Mouse (Mus musculus) liver, embryonic 13.5 days (tissue): ENCODE measurements around the gene Zfp648. TPM values are rescaled to one million over a fixed set of nuclear protein-coding genes. Genes with fewer than 3 reads are reported as not detected.

Experiments used
- ATAC-seq: fragments of 200-750 bp; cut with Nextera tagmentation; 2 replicates; pipeline ENCODE4 v1.8.0; 2017; ENCODE audit warnings: low read depth, mild to moderate bottlenecking, moderate number of reproducible peaks, moderate library complexity
- DNase-seq: peaks from one replicate; pipeline ENCODE4 v3.0.0; 2022
- H3K27ac ChIP-seq: fragments of 300-500 bp; sonication (generic); 2 replicates; pipeline ENCODE4 v1.5.1; 2015; ENCODE audit warnings: moderate library complexity, mild to moderate bottlenecking, inconsistent platforms
- H3K27me3 ChIP-seq: fragments of 300-500 bp; sonication (generic); 2 replicates; pipeline ENCODE4 v1.6.1; 2015; ENCODE audit warnings: mild to moderate bottlenecking, inconsistent platforms
- H3K36me3 ChIP-seq: fragments of 300-500 bp; sonication (generic); 2 replicates; pipeline ENCODE4 v1.6.1; 2015; ENCODE audit warnings: mild to moderate bottlenecking, inconsistent platforms
- H3K4me1 ChIP-seq: fragments of 300-500 bp; sonication (generic); replicated peaks from 2 replicates; pipeline ENCODE4 v1.6.1; 2015; ENCODE audit warnings: inconsistent platforms
- H3K4me2 ChIP-seq: fragments of 300-500 bp; sonication (generic); 2 replicates; pipeline ENCODE4 v1.6.1; 2015; ENCODE audit warnings: inconsistent platforms, mild to moderate bottlenecking, moderate library complexity
- H3K4me3 ChIP-seq: fragments of 300-500 bp; sonication (generic); replicated peaks from 2 replicates; pipeline ENCODE4 v1.5.1; 2015; ENCODE audit warnings: mild to moderate bottlenecking, inconsistent platforms
- H3K9ac ChIP-seq: fragments of 300-500 bp; sonication (generic); 2 replicates; pipeline ENCODE4 v1.6.1; 2015; ENCODE audit warnings: mild to moderate bottlenecking, inconsistent platforms
- H3K9me3 ChIP-seq: fragments of 300-500 bp; sonication (generic); replicated peaks from 2 replicates; pipeline ENCODE4 v1.6.1; 2016; ENCODE audit warnings: inconsistent platforms
- WGBS: fragments of 180-500 bp; shearing (Covaris S2); methylation state at CpG from one replicate; pipeline ENCODE4 v1.1.7; 2015; ENCODE audit not compliant: insufficient replicate concordance; 5-methylcytosine and 5-hydroxymethylcytosine counted together
- polyA plus RNA-seq: library from polyadenylated mRNA; unstranded; fragments of >200 nt; fragmentation: Nextera tagmentation; extraction: Ambion mirVana; gene quantifications from 2 replicates; pipeline ENCODE4 v1.2.1, GENCODE M21; 2015

The Zfp648 gene
- polyA plus RNA-seq = not detected in 2 replicates

DNA sequence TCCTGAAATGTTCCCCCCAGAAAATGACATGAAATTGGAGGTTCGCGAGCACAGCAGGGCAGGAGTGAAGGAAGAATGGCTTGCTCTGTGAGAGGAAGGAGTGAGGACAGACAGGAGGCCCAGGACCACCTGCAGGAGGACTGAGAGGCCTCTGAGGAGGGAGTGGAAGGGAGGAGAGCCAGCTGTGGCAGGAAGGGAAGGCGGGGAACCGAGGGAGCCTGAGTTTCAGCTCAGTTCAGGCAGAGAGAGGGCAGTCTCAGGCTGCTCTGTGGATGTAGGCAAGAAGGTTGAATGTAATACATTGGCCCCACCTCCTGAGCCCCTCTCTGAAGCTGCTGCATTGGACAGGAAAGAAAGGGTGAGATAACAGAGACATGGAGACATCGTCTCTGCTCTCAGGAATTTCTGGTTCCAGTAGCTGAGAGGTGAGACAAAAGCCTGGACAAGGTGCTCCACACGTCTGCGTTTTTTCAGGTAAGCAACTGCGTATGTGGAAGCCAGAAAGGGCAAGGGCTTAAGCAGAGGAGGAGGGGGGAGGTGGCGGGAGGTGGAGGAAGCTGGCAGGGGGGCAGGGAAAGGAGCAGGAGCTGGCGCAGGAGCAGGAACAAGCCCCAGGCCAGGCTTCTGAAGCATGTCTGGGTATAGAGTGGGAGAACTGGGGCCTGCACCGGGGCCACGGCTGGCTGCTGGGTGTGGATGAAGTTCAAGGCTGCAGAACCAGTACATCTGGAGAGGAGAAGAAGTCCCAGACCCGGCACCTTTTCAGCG lies at the start of gene Zfp648:
Zfp648 (plus strand) TSS at position 233 of the 768 bp plus-strand sequence.
- Histone ChIP-seq H3K4me1 (no peaks in the 10 kb centered on the region), H3K27ac (no peak within 1 kb of the TSS), H3K4me3 (no peak within 1 kb of the TSS), H3K36me3 (no peaks in the 10 kb centered on the region), H3K9me3 (no peaks in the 10 kb centered on the region), H3K27me3 (peaks cover 33% of the 10 kb centered on the region), H3K4me2 (no peak within 1 kb of the TSS), H3K9ac (no peak within 1 kb of the TSS)
- WGBS = 33% methylated on average over 14 of the region's 14 CpGs
- no peak for DNase-seq
- ATAC-seq = no peak

DNA sequence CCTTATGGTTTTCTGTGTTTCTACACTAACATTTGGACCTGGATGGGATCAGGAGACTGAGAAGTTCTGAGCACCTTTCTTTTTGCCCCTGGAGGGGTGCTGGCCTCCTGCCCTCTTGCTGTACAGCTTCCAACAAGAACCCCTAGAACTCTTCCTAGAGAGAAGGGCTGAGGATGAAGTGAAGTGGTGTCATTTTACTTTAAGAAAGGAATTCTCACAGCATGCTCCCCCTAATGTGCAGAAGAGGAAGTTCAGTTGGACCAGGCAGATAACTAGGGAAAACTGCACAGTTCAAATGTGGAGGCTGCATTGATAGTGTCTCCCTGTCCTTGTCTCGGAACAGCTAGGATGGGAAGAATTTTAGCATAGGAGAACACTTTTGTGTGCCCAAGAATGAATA lies 48.4 kb upstream of the Zfp648 start:
- WGBS = 45% methylated on average over 1 of the region's 1 CpGs
- Histone ChIP-seq H3K36me3 (no peaks in the 10 kb centered on the region), H3K4me1 (peaks cover 2% of the 10 kb centered on the region; the same call in 1 of the 2 replicates), H3K27me3 (no peaks in the 10 kb centered on the region), H3K4me2 (no peak overlapping the region), H3K9ac (no peak overlapping the region), H3K4me3 (no peak overlapping the region), H3K9me3 (no peaks in the 10 kb centered on the region), H3K27ac (no peak overlapping the region)
- ATAC-seq (no peak), DNase-seq (no peak)

DNA sequence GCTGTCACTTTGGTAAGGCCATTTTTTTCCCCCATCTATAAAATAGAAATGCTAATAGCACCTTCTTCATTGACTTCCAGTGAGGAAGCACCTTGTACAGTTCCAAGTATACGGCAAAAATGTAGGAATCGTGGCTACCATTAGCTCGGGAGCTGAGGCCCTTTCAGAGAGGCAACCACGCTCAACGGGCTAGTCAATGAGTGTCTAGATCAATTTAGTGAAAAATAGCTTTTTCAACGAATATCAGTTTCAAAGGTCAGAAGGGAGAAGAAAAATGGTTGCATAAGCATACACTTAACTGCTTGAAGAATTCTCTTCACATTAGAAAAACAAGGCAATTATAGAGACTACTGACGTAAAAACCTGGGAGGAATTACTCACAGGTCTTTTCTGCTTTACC lies 47.2 kb upstream of the Zfp648 start:
- H3K36me3 ChIP-seq = no peaks in the 10 kb centered on the region
- no peak overlapping the region for H3K9ac ChIP-seq
- H3K4me1 ChIP-seq = peaks cover 2% of the 10 kb centered on the region; the same call in 1 of the 2 replicates
- 70% methylated on average over 7 of the region's 7 CpGs for WGBS
- H3K4me2 ChIP-seq = no peak overlapping the region
- no peak overlapping the region for H3K27ac ChIP-seq
- no peak for DNase-seq
- ATAC-seq = no peak
- no peaks in the 10 kb centered on the region for H3K9me3 ChIP-seq
- H3K4me3 ChIP-seq = no peak overlapping the region
- no peaks in the 10 kb centered on the region for H3K27me3 ChIP-seq

DNA sequence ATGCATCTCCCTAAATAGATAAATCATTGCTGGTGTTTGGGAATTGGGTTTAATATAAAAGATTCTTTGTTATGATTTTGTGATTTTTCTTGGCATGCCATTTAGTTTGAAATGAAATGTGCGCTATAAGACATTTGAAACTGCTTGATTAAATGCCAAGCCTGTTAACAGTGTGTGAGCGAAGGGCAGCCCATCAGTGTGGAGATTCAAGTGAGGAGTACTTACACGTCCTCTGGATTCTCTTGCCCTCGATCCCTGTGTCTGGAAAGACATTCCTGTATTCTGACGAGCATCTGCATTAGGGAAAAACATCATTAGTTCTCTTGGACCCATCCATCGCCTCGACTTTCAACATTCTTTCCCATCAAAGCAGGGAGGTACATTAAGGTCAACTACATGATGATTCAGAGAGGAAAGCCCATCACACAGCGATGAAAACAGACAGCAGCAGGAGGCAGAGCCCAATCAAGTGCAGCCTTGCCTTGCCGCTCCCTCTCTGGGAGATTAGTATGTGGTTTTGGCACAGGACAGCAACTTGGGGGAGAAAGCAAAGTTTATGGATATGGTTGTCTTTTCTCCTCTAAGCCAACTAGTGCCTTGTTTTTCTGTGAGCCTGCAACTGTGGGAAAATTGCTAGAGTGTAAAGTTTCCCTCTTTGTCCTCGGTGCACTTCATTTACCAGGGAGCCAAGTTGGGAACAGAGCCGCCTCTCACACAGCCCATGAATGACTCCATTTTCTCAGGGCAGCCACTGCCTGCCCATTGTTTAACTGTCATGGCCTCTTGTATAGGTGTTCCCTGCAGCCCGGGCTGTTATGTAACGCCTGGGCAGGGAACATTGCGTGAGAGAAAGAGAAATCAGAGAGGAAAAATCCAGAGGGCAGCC lies 44.6 kb upstream of the Zfp648 start:
- Histone ChIP-seq H3K4me1 (no peaks in the 10 kb centered on the region), H3K27ac (no peak overlapping the region), H3K9me3 (no peaks in the 10 kb centered on the region), H3K9ac (no peak overlapping the region), H3K27me3 (no peaks in the 10 kb centered on the region), H3K4me2 (no peak overlapping the region), H3K4me3 (no peak overlapping the region), H3K36me3 (no peaks in the 10 kb centered on the region)
- 64% methylated on average over 14 of the region's 14 CpGs for WGBS
- DNase-seq (no peak), ATAC-seq (no peak)

DNA sequence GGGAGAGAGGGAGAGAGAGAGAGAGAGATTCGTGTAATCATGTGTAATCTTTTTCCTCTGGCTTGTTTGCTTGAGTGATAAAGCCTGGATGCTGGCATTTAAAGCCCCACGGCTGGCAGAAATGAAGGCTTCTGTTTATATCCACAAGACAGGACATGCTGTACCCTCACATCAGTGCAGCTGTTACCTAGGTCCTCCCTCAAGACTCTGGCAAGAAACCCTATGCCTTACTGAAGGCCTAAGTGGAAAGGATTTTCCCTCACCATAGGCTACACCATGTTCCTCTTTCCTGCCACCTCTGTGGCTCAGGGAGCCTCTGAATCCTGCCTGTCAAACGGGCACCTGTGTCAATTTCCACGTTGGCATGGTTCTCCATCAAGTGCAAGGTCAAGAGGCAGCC lies 43.9 kb upstream of the Zfp648 start:
- ATAC-seq (no peak), DNase-seq (no peak)
- Histone ChIP-seq H3K27me3 (no peaks in the 10 kb centered on the region), H3K9me3 (no peaks in the 10 kb centered on the region), H3K9ac (no peak overlapping the region), H3K4me3 (no peak overlapping the region), H3K4me2 (no peak overlapping the region), H3K36me3 (no peaks in the 10 kb centered on the region), H3K4me1 (no peaks in the 10 kb centered on the region), H3K27ac (no peak overlapping the region)
- 49% methylated on average over 4 of the region's 4 CpGs for WGBS

DNA sequence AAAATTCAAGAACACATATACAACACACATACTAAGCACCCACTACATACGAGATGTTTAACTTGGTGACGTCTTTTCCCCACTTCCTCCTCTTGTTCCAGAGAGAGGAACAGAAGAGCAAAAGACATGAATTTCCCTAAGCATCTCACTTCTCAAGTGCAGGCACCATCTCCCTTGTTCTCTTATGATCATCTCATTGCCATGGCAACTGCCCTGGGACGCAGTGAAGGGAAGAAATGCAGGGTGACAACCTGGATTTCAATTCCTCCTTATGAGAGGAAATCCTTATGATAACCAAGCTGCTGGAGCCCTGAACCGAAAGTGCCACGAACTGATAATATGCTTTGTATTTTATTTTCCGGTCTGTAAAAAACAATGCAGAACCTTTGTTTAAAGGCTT lies 33.3 kb upstream of the Zfp648 start:
- no peaks in the 10 kb centered on the region for H3K36me3 ChIP-seq
- no peak overlapping the region for H3K4me2 ChIP-seq
- no peaks in the 10 kb centered on the region for H3K27me3 ChIP-seq
- H3K9ac ChIP-seq = no peak overlapping the region
- H3K4me3 ChIP-seq = no peak overlapping the region
- 63% methylated on average over 6 of the region's 6 CpGs for WGBS
- no peaks in the 10 kb centered on the region for H3K4me1 ChIP-seq
- ATAC-seq (no peak), DNase-seq (no peak)
- no peaks in the 10 kb centered on the region for H3K9me3 ChIP-seq
- no peak overlapping the region for H3K27ac ChIP-seq

DNA sequence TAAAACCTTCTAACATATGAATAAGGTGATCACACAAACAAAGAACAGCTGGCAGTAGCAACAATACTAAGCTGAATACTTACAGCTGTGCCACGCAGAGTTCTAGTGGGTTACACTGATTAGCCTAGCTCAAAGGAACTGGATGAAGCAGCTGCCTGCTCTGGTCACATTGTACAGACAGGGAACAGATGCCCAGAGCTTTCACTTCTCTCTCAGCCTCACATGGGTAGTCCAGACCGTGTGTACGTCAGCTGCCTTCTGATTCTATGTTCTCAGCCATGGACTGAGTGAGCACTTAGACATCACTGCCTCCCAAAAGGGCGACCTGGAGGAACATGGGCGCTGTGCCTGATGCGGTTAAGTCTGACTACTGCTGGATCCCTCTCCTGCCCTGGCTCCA lies 25.7 kb upstream of the Zfp648 start:
- 57% methylated on average over 6 of the region's 6 CpGs for WGBS
- Histone ChIP-seq H3K27ac (no peak overlapping the region), H3K9me3 (no peaks in the 10 kb centered on the region), H3K4me3 (no peak overlapping the region), H3K27me3 (no peaks in the 10 kb centered on the region), H3K36me3 (no peaks in the 10 kb centered on the region), H3K9ac (no peak overlapping the region), H3K4me1 (no peaks in the 10 kb centered on the region), H3K4me2 (no peak overlapping the region)
- no peak for ATAC-seq
- DNase-seq = no peak

DNA sequence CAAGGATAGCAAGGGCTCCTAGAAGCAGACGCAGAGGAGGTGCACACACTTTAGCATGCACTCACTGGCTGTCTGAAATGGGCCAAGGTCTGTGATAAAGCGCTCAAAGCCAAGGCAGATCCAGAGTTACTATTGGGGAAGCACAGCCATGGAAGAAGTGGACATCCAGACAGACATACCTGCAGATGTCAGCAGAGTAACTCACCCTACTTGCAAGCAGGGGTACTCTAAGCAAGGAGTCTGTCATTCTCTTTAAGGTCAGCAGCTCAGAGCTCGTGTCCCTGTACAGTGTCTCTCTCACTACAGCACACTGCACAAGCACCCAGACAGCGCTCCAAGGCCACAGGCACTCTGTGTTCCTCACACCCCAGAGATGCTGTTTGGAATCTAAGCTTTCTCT lies 23.2 kb upstream of the Zfp648 start:
- H3K9me3 ChIP-seq = no peaks in the 10 kb centered on the region
- no peak overlapping the region for H3K4me3 ChIP-seq
- 59% methylated on average over 4 of the region's 4 CpGs for WGBS
- H3K27me3 ChIP-seq = no peaks in the 10 kb centered on the region
- no peak overlapping the region for H3K9ac ChIP-seq
- ATAC-seq (no peak), DNase-seq (no peak)
- H3K4me2 ChIP-seq = no peak overlapping the region
- no peak overlapping the region for H3K27ac ChIP-seq
- no peaks in the 10 kb centered on the region for H3K4me1 ChIP-seq
- H3K36me3 ChIP-seq = no peaks in the 10 kb centered on the region

DNA sequence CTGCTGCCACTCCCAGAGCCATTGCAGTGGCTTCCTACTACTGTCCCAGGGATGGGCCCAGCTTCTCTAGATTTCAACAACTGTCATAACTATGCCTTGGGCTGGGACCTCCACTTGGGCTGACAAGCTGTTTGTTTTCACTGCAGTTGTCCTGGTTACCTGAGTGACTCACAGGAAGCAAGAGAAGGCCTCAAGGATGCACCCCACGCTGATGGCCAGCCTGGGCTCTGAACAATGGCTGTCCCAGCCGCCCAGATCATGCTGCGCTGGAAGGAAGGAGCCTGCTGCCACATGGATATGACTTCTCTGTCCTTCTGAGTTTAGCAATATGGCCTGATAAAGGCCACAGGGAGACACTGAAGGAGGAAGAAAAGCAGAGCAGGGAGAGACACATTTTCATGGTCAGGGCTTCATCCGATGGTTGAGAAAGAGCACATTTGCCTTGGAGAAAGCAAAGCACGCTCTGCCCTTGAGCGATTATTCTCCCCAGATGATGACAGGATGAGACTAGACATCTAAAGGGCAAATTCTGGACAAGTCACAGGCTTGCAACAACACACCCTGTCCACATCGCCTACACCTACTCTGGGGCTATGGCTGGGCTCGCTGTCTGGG lies 22.3 kb upstream of the Zfp648 start:
- no peaks in the 10 kb centered on the region for H3K4me1 ChIP-seq
- H3K9ac ChIP-seq = no peak overlapping the region
- H3K4me2 ChIP-seq = no peak overlapping the region
- WGBS = 67% methylated on average over 8 of the region's 8 CpGs
- H3K27me3 ChIP-seq = no peaks in the 10 kb centered on the region
- no peak overlapping the region for H3K4me3 ChIP-seq
- no peak for DNase-seq
- no peak for ATAC-seq
- H3K9me3 ChIP-seq = no peaks in the 10 kb centered on the region
- no peak overlapping the region for H3K27ac ChIP-seq
- no peaks in the 10 kb centered on the region for H3K36me3 ChIP-seq

DNA sequence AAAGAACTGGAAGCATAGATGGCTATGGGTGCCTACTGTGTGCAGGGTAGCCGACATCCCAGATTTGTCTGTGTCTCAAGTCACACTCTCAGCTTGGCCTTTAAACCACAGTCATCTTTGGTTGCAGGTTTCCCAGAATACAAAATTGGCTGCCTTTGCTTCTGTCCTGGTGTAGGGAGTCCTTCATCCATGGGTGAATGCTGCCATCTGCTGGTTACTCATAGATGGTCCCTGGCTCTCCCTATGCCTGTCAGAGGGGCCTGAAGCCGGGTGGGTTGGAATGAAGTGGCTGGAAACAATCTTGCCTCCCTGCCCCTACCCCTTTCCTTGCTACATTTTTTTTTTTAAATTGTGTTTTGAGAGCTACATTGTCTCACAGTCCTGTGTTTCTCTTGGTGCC lies 20.0 kb upstream of the Zfp648 start:
- DNase-seq (peak; percentile 17), ATAC-seq (peak; percentile 61)
- H3K9ac ChIP-seq = no peak overlapping the region
- H3K36me3 ChIP-seq = no peaks in the 10 kb centered on the region
- no peaks in the 10 kb centered on the region for H3K27me3 ChIP-seq
- WGBS = 34% methylated on average over 2 of the region's 2 CpGs
- H3K4me2 ChIP-seq = no peak overlapping the region
- H3K4me1 ChIP-seq = no peaks in the 10 kb centered on the region
- H3K9me3 ChIP-seq = no peaks in the 10 kb centered on the region
- H3K27ac ChIP-seq = no peak overlapping the region
- no peak overlapping the region for H3K4me3 ChIP-seq

DNA sequence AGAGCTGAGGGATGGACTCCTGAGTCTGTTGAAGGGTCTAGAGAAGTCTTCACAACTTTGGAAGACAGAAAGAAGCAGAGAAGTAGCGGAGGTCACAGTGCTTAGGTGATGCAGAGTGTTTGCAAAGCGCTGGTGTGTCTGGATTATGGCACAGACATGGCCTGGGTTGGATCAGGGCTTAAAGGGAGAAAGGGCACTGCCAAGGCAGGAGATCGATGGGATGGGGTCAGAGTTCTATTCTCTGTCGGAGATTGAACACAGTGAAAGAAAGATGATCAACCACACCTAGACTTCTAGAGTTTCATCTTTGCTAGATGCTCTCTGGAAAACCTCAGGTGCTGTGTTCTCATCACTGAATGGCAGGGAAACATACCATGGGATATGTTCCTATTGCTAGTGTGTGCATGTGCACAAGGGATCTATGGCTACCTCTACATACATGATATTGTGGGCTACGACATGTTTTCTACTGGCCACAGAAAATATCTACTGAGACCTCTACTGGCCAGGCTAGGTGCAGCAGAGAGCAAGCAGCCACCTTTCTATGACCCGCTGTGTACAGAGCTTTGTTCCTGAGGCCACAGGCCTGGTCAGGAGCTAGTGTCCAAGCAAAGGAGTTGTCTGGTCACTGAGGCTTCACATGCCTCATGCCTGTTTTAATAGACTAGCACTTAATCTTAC lies 18.5 kb upstream of the Zfp648 start:
- Histone ChIP-seq H3K27me3 (no peaks in the 10 kb centered on the region), H3K4me2 (no peak overlapping the region), H3K9ac (no peak overlapping the region), H3K27ac (no peak overlapping the region), H3K4me1 (no peaks in the 10 kb centered on the region), H3K4me3 (no peak overlapping the region), H3K36me3 (no peaks in the 10 kb centered on the region), H3K9me3 (no peaks in the 10 kb centered on the region)
- whole genome bisulfite sequencing = 52% methylated on average over 6 of the region's 6 CpGs
- ATAC-seq = no peak
- no peak for DNase-seq
